Mouse (Mus musculus): ENCODE results near the gene Tyro3.

Gene Tyro3

DNA sequence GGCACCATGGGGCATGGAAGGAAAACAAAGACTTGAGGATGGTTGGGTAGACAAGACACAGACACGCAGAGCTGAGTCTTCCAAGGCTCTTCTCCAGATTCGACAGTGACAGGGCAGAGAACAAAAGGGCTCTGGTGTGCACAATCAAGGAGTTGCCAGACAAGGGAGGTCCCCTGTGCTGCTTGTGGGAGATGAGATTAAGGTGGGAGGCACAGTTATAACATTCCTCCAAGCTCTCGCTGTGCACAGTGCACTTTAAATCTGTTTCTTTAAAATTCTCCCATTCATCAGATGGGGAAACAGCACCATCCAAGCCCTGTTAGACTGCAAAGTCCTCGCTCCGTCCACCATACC lies 6.7 kb downstream of the Tyro3 start:
- DNase-seq (ENCODE audit: low read depth, low spot score) = no peak

DNA sequence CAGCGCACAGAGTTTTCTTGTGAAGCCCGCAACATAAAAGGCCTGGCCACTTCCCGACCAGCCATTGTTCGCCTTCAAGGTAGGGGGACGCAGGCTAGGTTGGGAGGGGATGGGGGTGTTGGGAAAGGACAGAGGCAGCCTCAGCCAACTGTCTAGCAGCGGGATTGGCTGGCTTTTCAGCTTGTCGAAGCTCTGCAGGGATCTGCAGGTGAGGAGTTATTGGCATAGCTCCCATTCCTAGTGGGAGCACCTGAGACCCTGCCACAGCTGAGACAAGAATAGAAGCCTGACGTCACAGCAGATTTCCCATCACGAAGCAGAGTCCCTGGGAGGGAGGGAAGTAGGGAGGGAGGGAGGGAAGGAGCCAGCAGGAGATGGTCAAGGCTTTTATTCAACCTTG lies 7.2 kb downstream of the Tyro3 start:
- DNase-seq (ENCODE audit: low read depth, low spot score) = no peak

DNA sequence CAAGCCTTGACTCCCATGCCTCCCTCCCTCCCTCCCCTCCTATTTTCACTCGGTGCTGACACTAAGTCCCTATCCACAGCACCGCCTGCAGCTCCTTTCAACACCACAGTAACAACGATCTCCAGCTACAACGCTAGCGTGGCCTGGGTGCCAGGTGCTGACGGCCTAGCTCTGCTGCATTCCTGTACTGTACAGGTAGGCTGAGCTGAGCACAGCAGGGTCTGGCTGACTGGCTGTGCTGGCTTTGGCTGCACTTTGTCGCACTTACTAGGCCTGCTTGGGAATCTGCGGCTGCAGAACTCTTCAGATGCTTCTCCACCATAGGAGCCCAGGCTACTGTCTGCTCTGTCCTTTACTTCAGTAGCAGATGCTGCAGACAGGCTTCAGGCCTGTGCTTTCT lies 8.0 kb downstream of the Tyro3 start:
- DNase-seq (ENCODE audit: low read depth, low spot score) = no peak

- DNase-seq (ENCODE audit: low read depth, low spot score) = no peak
These were observed 10.9 kb downstream of the Tyro3 start for GRCm38 (mm10) chr2:119808438-119808837.

GRCm38 (mm10) chr2:119808881-119809280 lies 11.3 kb downstream of the Tyro3 start:
- DNase-seq (ENCODE audit: low read depth, low spot score) = no peak

DNA sequence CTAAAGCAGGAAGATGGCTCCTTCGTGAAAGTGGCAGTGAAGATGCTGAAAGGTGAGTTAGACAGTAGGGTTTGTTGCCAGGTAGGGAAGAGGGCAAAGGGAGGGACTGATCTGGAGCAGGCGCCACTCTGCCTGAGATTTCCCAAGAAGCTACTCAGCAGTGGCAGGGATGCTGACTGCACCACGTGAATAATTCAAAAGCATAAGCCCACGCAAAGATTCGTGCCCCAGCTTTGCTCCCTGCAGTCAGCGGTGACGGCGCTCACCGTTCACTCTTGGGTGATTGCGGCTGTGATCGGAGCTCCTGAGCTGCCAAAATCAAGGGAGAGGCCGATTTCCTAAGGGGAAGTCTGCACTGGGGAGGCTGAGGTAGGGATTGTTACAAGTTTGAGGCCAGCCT lies 13.4 kb downstream of the Tyro3 start:
- DNase-seq (ENCODE audit: low read depth, low spot score) = no peak

GRCm38 (mm10) chr2:119811490-119812146 lies 14.1 kb downstream of the Tyro3 start:
- DNase-seq (ENCODE audit: low read depth, low spot score) = no peak

DNA sequence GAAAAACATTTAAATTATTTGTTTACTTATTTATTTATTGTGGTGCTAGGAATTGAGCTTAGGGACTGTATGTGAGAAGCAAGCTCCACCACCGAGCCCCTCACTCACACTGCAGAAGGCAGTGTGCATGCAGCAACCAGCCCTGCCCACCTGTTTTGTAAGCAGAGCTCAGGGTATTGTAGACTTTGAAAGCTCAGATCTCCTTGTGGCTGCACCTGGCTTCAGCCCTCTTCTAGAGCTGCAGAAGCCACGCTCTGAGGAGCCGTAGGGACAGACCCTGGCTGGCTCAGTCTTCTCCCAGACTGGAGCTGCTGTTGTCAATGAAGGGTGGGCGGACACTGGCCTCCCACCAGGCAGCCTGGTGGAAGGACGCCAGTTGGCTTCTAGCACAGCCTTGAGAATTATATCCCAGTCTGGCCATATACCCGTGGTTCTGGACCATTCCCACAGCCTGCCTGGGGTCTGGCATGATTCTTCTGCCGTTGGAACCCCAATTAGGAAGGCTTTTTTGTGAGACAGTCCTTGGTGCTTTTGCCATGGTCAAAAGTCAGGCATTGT lies 16.9 kb downstream of the Tyro3 start:
- DNase-seq (ENCODE audit: low read depth, low spot score) = no peak

DNA sequence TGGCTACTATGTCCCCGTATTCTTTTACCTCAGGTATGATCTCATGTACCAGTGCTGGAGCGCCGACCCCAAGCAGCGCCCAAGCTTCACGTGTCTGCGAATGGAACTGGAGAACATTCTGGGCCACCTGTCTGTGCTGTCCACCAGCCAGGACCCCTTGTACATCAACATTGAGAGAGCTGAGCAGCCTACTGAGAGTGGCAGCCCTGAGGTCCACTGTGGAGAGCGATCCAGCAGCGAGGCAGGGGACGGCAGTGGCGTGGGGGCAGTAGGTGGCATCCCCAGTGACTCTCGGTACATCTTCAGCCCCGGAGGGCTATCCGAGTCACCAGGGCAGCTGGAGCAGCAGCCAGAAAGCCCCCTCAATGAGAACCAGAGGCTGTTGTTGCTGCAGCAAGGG lies 19.1 kb downstream of the Tyro3 start:
- no peak for DNase-seq (ENCODE audit: low read depth, low spot score)

DNA sequence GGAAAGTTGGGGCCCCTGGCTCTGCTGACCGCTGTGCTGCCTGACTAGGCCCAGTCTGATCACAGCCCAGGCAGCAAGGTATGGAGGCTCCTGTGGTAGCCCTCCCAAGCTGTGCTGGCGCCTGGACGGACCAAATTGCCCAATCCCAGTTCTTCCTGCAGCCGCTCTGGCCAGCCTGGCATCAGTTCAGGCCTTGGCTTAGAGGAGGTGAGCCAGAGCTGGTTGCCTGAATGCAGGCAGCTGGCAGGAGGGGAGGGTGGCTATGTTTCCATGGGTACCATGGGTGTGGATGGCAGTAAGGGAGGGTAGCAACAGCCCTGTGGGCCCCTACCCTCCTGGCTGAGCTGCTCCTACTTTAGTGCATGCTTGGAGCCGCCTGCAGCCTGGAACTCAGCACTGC lies 19.5 kb downstream of the Tyro3 start:
- DNase-seq (ENCODE audit: low read depth, low spot score) = no peak

GRCm38 (mm10) chr2:119818668-119819272 lies 21.2 kb downstream of the Tyro3 start:
- DNase-seq (ENCODE audit: low read depth, low spot score) = no peak

GRCm38 (mm10) chr2:119821136-119821535 lies 23.6 kb downstream of the Tyro3 start:
- no peak for DNase-seq (ENCODE audit: low read depth, low spot score)

GRCm38 (mm10) chr2:119830579-119830978 lies 33.0 kb downstream of the Tyro3 start:
- DNase-seq (ENCODE audit: low read depth, low spot score) = no peak

- no peak for DNase-seq (ENCODE audit: low read depth, low spot score)
These were observed 36.7 kb downstream of the Tyro3 start for GRCm38 (mm10) chr2:119834231-119834630.

DNA sequence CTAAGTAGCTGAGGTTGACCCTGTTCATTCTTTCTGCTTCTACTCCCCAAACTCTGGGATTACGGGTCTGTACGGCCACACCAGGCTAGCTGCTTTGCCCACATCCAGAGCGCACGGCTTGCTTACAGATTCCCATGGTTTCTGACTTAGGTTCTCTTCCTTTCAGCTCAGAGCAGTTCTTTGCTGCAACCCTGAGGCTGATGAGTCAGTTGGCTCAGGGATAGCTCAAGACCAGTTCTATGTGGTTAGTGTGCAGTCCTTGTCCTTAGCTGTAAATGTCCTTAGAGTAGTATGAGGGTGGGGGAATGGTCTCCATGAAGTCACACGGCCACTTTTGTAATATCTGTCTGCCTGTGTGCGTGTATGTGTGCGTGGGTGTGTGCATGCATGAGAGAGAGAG lies 40.1 kb downstream of the Tyro3 start:
- DNase-seq (ENCODE audit: low read depth, low spot score) = no peak

- no peak for DNase-seq (ENCODE audit: low read depth, low spot score)
These were observed 41.0 kb downstream of the Tyro3 start for GRCm38 (mm10) chr2:119838363-119839156.

- DNase-seq (ENCODE audit: low read depth, low spot score) = no peak
These were observed 42.5 kb downstream of the Tyro3 start for GRCm38 (mm10) chr2:119840008-119840407.

DNA sequence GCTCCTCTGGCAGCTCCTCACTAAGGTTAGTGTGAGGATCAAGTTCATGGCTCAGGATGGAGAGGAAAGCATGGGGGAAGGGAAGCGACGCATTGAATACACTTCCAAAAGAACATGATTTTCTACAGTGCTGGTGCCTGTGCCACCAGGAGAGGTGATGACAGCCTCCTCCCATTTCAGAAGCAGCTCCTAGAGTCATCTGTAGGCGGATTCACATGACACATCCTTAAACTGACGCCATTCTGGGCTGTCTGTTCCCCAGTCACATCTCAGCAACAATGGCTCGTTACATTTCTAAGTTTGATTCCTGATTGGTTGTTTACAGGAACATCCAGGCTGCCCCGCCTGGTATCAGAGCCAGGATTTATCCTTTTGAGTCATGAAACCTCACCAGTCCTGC lies 44.5 kb downstream of the Tyro3 start:
- DNase-seq (ENCODE audit: low read depth, low spot score) = no peak

GRCm38 (mm10) chr2:119843526-119843925 lies 46.0 kb downstream of the Tyro3 start:
- no peak for DNase-seq (ENCODE audit: low read depth, low spot score)

GRCm38 (mm10) chr2:119845882-119846546 lies 48.5 kb downstream of the Tyro3 start:
- DNase-seq (ENCODE audit: low read depth, low spot score) = no peak

DNA sequence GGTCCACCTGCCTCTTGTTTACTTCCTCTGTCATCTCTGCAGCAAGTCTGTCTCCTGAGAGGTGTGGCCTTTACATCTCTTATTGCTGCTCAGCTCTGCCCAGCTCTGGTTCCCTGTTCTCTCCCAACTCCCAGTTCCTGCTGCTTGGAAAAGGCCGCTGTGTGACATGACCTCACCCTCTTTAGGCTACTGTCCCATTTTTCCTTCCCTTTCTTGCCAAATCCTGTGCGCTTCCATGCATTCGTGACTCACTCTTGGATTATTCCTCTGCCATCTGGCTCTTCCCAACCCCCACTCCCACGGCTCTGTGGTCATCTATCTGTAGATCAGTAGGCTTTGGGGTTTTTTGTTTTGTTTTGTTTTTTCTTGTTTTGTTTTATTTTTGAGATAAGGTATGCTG lies 49.4 kb downstream of the Tyro3 start:
- DNase-seq (ENCODE audit: low read depth, low spot score) = no peak

DNA sequence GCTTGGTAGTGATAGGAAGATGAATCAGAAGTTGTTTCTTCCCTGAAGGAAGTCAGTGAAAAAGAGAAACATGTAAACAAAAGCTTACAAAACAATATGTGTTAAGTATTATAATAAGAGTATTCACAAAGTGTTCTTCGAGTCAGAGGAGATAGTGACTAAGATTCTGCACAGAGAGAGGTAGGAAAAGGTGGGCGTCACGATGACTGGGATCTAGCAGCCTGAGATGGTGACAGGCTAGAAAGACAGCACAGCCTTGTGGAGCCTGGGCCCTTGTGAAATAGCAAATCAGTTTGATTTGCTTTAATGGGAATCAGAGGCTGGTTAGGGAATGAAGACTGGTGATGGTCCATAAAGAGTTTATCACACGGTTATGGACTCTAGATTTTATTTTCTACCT lies 56.3 kb downstream of the Tyro3 start:
- no peak for DNase-seq (ENCODE audit: low read depth, low spot score)

Data from c-Kit-negative CD71-positive TER-119-positive erythroid progenitor cells, embryonic 14.5 days (primary cell).